ENCODE assay signal across 11 mouse cellular contexts in the genomic region with DNA sequence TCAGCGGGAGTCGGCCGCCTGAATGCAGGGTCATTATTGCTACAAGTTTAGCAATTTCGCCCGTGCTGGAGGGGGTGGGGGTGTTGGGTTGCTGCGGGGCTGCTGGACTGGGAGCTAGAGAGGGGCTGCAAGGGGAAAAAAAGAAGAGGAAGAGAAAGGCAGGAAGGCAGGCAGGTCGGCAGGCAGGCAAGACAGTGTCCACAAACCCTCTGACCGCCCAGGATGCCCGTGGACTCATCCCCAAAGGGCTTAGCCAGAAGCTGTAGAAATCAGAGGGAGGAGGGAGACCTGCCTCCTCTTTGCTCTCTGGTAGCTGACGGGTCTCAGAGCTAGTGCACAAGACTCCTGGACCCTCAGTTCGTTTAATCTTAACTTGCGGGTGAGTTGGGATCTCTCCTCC. TPM values are rescaled to one million over a fixed set of nuclear protein-coding genes. Genes with fewer than 3 reads are reported as not detected.
DNase-seq lines count a peak whose midpoint lies in the region; ATAC-seq lines count a peak whose summit lies in the region.
"Had no signal": no experiment of that assay in that cellular context is flagged by ENCODE, and none has a peak within 500 bp of the region (broad histone marks: within the 10 kb centered on the region; RNA-seq: fewer than 3 reads in every experiment).

No protein-coding gene starts in this region.

- H3K4me3 ChIP-seq in heart, embryonic 13.5 days, result peak overlapping the region; percentile 45
- H3K4me3 ChIP-seq in embryonic facial prominence, embryonic 14.5 days (ENCODE audit: low read depth, low read length), result peak overlapping the region; percentile 31; the same call in 1 of the 2 replicates
- peak overlapping the region; percentile 67 for H3K4me3 ChIP-seq in intestine, embryonic 14.5 days (ENCODE audit: low read depth, low read length)
- peak overlapping the region; percentile 27; the same call in 1 of the 2 replicates for H3K4me3 ChIP-seq in neural tube, embryonic 12.5 days

- peaks cover 100% of the 10 kb centered on the region for H3K27me3 ChIP-seq in heart, embryonic 13.5 days (replicated peaks)
- H3K27me3 ChIP-seq in embryonic facial prominence, embryonic 14.5 days (replicated peaks; ENCODE audit: control insufficient read depth, insufficient read depth, low read length), result peaks cover 99% of the 10 kb centered on the region
- peaks cover 62% of the 10 kb centered on the region for H3K27me3 ChIP-seq in intestine, embryonic 14.5 days (replicated peaks; ENCODE audit: control insufficient read depth, insufficient read depth, low read length)
- H3K27me3 ChIP-seq in neural tube, embryonic 12.5 days (replicated peaks), result peaks cover 98% of the 10 kb centered on the region

- no peaks in the 10 kb centered on the region for H3K36me3 ChIP-seq in heart, embryonic 13.5 days
- H3K36me3 ChIP-seq in embryonic facial prominence, embryonic 14.5 days (ENCODE audit: control insufficient read depth, insufficient read depth, low read length), result no peaks in the 10 kb centered on the region
- H3K36me3 ChIP-seq in intestine, embryonic 14.5 days (ENCODE audit: control insufficient read depth, insufficient read depth, low read length), result peaks cover 14% of the 10 kb centered on the region; the same call in 1 of the 2 replicates
- no peaks in the 10 kb centered on the region for H3K36me3 ChIP-seq in neural tube, embryonic 12.5 days

- DNase-seq in heart, postnatal 36 days, result no peak
- no peak for DNase-seq in embryonic facial prominence, embryonic 14.5 days (ENCODE audit: low spot score)
- no peak for DNase-seq in intestine, embryonic 14.5 days (ENCODE audit: low spot score)
- DNase-seq in kidney, postnatal 36 days, result no peak
- DNase-seq in layer of hippocampus, postnatal 25 days (ENCODE audit: extremely low spot score in 1 of 2, low spot score in 1 of 2), result no peak
- DNase-seq in cerebellum, adult 11 months, result no peak

- no peak overlapping the region for H3K9ac ChIP-seq in heart, embryonic 13.5 days
- H3K9ac ChIP-seq in embryonic facial prominence, embryonic 14.5 days (ENCODE audit: low read depth, low read length), result no peak overlapping the region
- H3K9ac ChIP-seq in intestine, embryonic 14.5 days (ENCODE audit: low read length), result peak overlapping the region; percentile 83
- H3K9ac ChIP-seq in neural tube, embryonic 12.5 days, result no peak overlapping the region

- H3K4me1 ChIP-seq in heart, embryonic 13.5 days, result peaks cover 35% of the 10 kb centered on the region
- 0 out of 2 replicates have a peak, but pooled peaks cover 3% of the 10 kb centered on the region for H3K4me1 ChIP-seq in embryonic facial prominence, embryonic 14.5 days (ENCODE audit: control insufficient read depth, insufficient read depth, low read length)
- H3K4me1 ChIP-seq in intestine, embryonic 14.5 days (replicated peaks; ENCODE audit: control insufficient read depth, insufficient read depth, low read length), result peaks cover 17% of the 10 kb centered on the region; the same call in 1 of the 2 replicates
- H3K4me1 ChIP-seq in neural tube, embryonic 12.5 days, result peaks cover 39% of the 10 kb centered on the region

- intact Hi-C loops in heart, postnatal 36 days (cut with DNase I), result loop anchor here (10.0 kb wide), 1 partner anchor 232 kb away; a partner anchor contains a TSS

- ATAC-seq in heart, embryonic 13.5 days (ENCODE audit: extremely low read depth, insufficient number of reproducible peaks, low FRiP score, low TSS enrichment), result no peak
- no peak for ATAC-seq in embryonic facial prominence, embryonic 14.5 days (ENCODE audit: low read depth)
- no peak for ATAC-seq in intestine, embryonic 14.5 days (replicated peaks; ENCODE audit: low FRiP score, low TSS enrichment, low read depth)
- peak; percentile 38; the same call in 1 of the 2 replicates for ATAC-seq in neural tube, embryonic 12.5 days (ENCODE audit: low FRiP score, low read depth)

- H3K27ac ChIP-seq in heart, embryonic 13.5 days (replicated peaks), result no peak overlapping the region
- no peak overlapping the region for H3K27ac ChIP-seq in embryonic facial prominence, embryonic 14.5 days (replicated peaks; ENCODE audit: low read depth, low read length)
- H3K27ac ChIP-seq in intestine, embryonic 14.5 days (ENCODE audit: low read depth), result peak overlapping the region; percentile 74
- no peak overlapping the region for H3K27ac ChIP-seq in neural tube, embryonic 12.5 days

- no peaks in the 10 kb centered on the region for H3K9me3 ChIP-seq in heart, embryonic 13.5 days
- no peaks in the 10 kb centered on the region for H3K9me3 ChIP-seq in embryonic facial prominence, embryonic 14.5 days (ENCODE audit: control insufficient read depth, low read length)
- H3K9me3 ChIP-seq in intestine, embryonic 14.5 days (ENCODE audit: control insufficient read depth, low read length), result no peaks in the 10 kb centered on the region
- no peaks in the 10 kb centered on the region for H3K9me3 ChIP-seq in neural tube, embryonic 12.5 days

- WGBS in heart, embryonic 13.5 days, result 2% methylated on average over 12 of the region's 12 CpGs
- WGBS in embryonic facial prominence, embryonic 14.5 days, result 2% methylated on average over 12 of the region's 12 CpGs
- WGBS in intestine, embryonic 14.5 days, result under 1% methylated on average over 12 of the region's 12 CpGs
- WGBS in neural tube, embryonic 12.5 days, result 2% methylated on average over 12 of the region's 12 CpGs

- H3K4me2 ChIP-seq in heart, embryonic 13.5 days, result peak overlapping the region; percentile 67
- H3K4me2 ChIP-seq in embryonic facial prominence, embryonic 14.5 days (ENCODE audit: low read depth, low read length), result peak overlapping the region; percentile 46
- H3K4me2 ChIP-seq in intestine, embryonic 14.5 days (ENCODE audit: low read length), result peak overlapping the region; percentile 71
- H3K4me2 ChIP-seq in neural tube, embryonic 12.5 days (replicated peaks), result peak overlapping the region; percentile 59

RNA-seq across cellular contexts. Expression of a gene that starts 4.8 kb away (rescaled TPM):
- polyA plus RNA-seq in heart, embryonic 13.5 days (2015; fragmentation: Nextera tagmentation; extraction: Ambion mirVana), result 0.06 TPM in 1 of 2 replicates, not detected in the other
- not detected for total RNA-seq in heart, postnatal 36 days (2021)
- polyA plus RNA-seq in embryonic facial prominence, embryonic 14.5 days (2014; fragmentation: Nextera tagmentation; extraction: Ambion mirVana), result 2.0 and 2.4 TPM in 2 replicates
- polyA plus RNA-seq in intestine, embryonic 14.5 days (2014; fragmentation: Nextera tagmentation; extraction: Ambion mirVana), result 82.3 and 83.9 TPM in 2 replicates
- not detected in 2 replicates for polyA plus RNA-seq in neural tube, embryonic 12.5 days (2016; fragmentation: Nextera tagmentation; extraction: Ambion mirVana)
- not detected for total RNA-seq in layer of hippocampus, postnatal 25 days (2021)
- total RNA-seq: adrenal gland, adult 18-20 months; left cerebral cortex, adult 8-10 months had no signal
- polyA plus RNA-seq: cortical plate, adult 2 months had no signal

RNA-seq across cellular contexts. Expression of a gene that starts 57.8 kb away (rescaled TPM):
- polyA plus RNA-seq in heart, embryonic 13.5 days (2015; fragmentation: Nextera tagmentation; extraction: Ambion mirVana), result 10.1 and 10.2 TPM in 2 replicates
- 10 to 100 TPM; 27.9 to 29.3 TPM for total RNA-seq in heart, postnatal 36 days (2021)
- polyA plus RNA-seq in embryonic facial prominence, embryonic 14.5 days (2014; fragmentation: Nextera tagmentation; extraction: Ambion mirVana), result 12.1 and 14.2 TPM in 2 replicates
- polyA plus RNA-seq in intestine, embryonic 14.5 days (2014; fragmentation: Nextera tagmentation; extraction: Ambion mirVana), result 18.6 and 21.4 TPM in 2 replicates
- 15.7 and 17.4 TPM in 2 replicates for polyA plus RNA-seq in neural tube, embryonic 12.5 days (2016; fragmentation: Nextera tagmentation; extraction: Ambion mirVana)
- total RNA-seq in layer of hippocampus, postnatal 25 days (2021), result 10 to 100 TPM; 38.4 to 44.5 TPM

Comparison
In these comparisons a context has a peak if more than half of its experiments do, and no peak if none do; other contexts are left out.
1. RNA of a gene that starts 4.8 kb away (polyA plus RNA-seq): 82.3 to 83.9 TPM in intestine, embryonic 14.5 days; 2.0 to 2.4 TPM in embryonic facial prominence, embryonic 14.5 days, 0.06 TPM in heart, embryonic 13.5 days and not detected in neural tube, embryonic 12.5 days; every median in the first group is over 10 times any median in the second.
2. Peak in every context shown above with its lines, with median percentiles within 50 percentile points of each other: H3K4me2 ChIP-seq and H3K4me3 ChIP-seq.